Mouse (Mus musculus): ENCODE data around the gene Igf1r.

DNA sequence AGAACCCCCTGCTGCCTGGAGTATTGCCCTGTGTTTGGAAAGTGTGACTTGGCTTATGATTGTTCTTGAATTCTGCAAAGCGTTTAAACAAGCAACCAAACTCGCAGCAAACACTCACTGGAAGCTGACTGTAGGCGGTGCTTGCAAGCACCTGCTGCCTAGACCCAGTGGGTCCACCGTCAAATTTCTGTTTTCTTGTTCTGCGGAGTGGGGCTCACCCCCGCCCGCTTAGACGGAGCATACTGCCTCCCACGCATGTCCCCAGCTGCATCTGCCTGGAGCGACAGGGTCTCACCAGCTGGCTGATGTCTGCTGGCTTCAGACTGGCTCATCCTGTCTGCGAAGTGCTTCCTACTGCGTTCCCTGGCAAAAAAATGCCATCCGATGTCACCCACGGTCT, 311.9 kb downstream of the Igf1r start:
- no peak for TF ChIP-seq CTCF (IDR thresholded peaks at IDR 0.05; ENCODE audit: low read depth)
- TF ChIP-seq EP300 (optimal IDR thresholded peaks at IDR 0.05): no peak
